Comparison of ENCODE assay signal across 8 mouse cellular contexts in the genomic region with DNA sequence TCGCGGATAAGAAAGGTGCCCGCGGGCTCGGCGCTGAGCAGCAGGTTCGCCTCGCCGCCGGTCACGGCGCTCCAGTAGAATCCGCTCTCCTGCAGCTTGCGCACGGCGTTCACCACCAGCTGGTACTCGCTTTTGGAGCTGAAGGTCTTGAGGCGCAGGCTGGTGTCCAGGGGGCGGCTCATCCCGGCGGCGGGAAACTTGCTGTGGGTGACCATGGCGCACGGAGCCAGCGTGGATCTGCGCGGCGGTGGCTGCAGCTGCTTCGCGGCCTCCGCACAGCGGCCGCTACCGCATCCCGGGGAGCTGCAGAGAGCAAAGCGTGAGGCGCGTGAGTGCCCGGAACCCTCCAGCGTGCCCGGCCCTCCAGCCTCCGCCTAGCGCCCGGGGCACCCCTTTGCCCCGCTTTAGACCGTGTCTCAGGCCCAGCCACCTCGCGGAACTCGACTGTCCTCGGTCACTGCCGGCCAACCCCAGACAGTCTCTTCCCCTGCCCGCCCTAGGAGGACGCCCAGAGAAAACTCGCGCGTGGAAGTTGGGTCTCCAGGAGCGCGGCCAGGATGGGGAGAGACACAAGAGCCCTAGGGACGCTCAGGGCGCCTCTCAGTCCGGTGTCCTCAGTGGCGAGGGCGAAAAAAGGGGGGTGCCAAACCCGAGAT. TPM values are rescaled to one million over a fixed set of nuclear protein-coding genes. Genes with fewer than 3 reads are reported as not detected.
DNase-seq lines count a peak whose midpoint lies in the region; ATAC-seq lines count a peak whose summit lies in the region.

No protein-coding gene starts in this region.

- WGBS in forebrain, embryonic 12.5 days, result under 1% methylated on average over 64 of the region's 64 CpGs
- WGBS in midbrain, embryonic 12.5 days, result under 1% methylated on average over 64 of the region's 64 CpGs

- no peaks in the 10 kb centered on the region for H3K9me3 ChIP-seq in forebrain, embryonic 12.5 days
- no peaks in the 10 kb centered on the region for H3K9me3 ChIP-seq in midbrain, embryonic 12.5 days

- peaks cover 73% of the 10 kb centered on the region for H3K4me1 ChIP-seq in forebrain, embryonic 12.5 days
- peaks cover 56% of the 10 kb centered on the region for H3K4me1 ChIP-seq in midbrain, embryonic 12.5 days

- H3K4me2 ChIP-seq in forebrain, embryonic 12.5 days, result peak overlapping the region; percentile 98
- H3K4me2 ChIP-seq in midbrain, embryonic 12.5 days (replicated peaks), result peak overlapping the region; percentile 96

- peak overlapping the region; percentile 83 for H3K9ac ChIP-seq in forebrain, embryonic 12.5 days
- H3K9ac ChIP-seq in midbrain, embryonic 12.5 days (replicated peaks), result peak overlapping the region; percentile 81

- DNase-seq in layer of hippocampus, postnatal 10 days (ENCODE audit: low spot score in 2 of 2), result peak; percentile 43 to 60
- no peak for DNase-seq in layer of hippocampus, postnatal 25 days (ENCODE audit: extremely low spot score in 1 of 2, low spot score in 1 of 2)
- DNase-seq in adrenal gland, postnatal 36 days, result peak; percentile 49 to 56
- DNase-seq in kidney, postnatal 10 days, result peak; percentile 66
- DNase-seq in thymus, postnatal 14 days, result peak; percentile 59
- no peak for DNase-seq in layer of hippocampus, adult 11-12 months (ENCODE audit: low spot score)

- peak; percentile 3 for ATAC-seq in forebrain, embryonic 12.5 days (ENCODE audit: low FRiP score)
- peak; percentile 2; the same call in 1 of the 2 replicates for ATAC-seq in midbrain, embryonic 12.5 days (ENCODE audit: low FRiP score, low read depth)

- no peaks in the 10 kb centered on the region; the same call in 1 of the 2 replicates for H3K36me3 ChIP-seq in forebrain, embryonic 12.5 days (replicated peaks)
- no peaks in the 10 kb centered on the region for H3K36me3 ChIP-seq in midbrain, embryonic 12.5 days

- H3K27me3 ChIP-seq in forebrain, embryonic 12.5 days, result peaks cover 62% of the 10 kb centered on the region
- H3K27me3 ChIP-seq in midbrain, embryonic 12.5 days, result peaks cover 64% of the 10 kb centered on the region

- peak overlapping the region; percentile 96 for H3K27ac ChIP-seq in forebrain, embryonic 12.5 days
- peak overlapping the region; percentile 89 for H3K27ac ChIP-seq in midbrain, embryonic 12.5 days (replicated peaks)

- H3K4me3 ChIP-seq in forebrain, embryonic 12.5 days (replicated peaks), result peak overlapping the region; percentile 61
- H3K4me3 ChIP-seq in midbrain, embryonic 12.5 days, result peak overlapping the region; percentile 64

RNA-seq across cellular contexts. Expression of gene Socs3, which starts 1.7 kb away (rescaled TPM):
- 1 to 10 TPM; 2.3 to 2.8 TPM for total RNA-seq in layer of hippocampus, postnatal 10 days (2021)
- 1 to 10 TPM; 1.3 to 1.8 TPM for total RNA-seq in layer of hippocampus, postnatal 25 days (2021)
- 10 to 100 TPM in 1 of 2 experiments, 1 to 10 TPM in 1; 6.6 to 17.5 TPM for total RNA-seq in adrenal gland, postnatal 36 days (2021)
- polyA plus RNA-seq in forebrain, embryonic 12.5 days (2016; fragmentation: Nextera tagmentation; extraction: Ambion mirVana), result 13.5 and 14.7 TPM in 2 replicates
- polyA plus RNA-seq in midbrain, embryonic 12.5 days (2016; fragmentation: Nextera tagmentation; extraction: Ambion mirVana), result 10.7 and 13.2 TPM in 2 replicates

RNA-seq across cellular contexts. Expression of gene Pgs1, which starts 17.9 kb away (rescaled TPM):
- 10 to 100 TPM; 59.2 to 59.6 TPM for total RNA-seq in layer of hippocampus, postnatal 10 days (2021)
- total RNA-seq in layer of hippocampus, postnatal 25 days (2021), result 10 to 100 TPM; 74.2 to 75.9 TPM
- 10 to 100 TPM; 54.7 to 58.7 TPM for total RNA-seq in adrenal gland, postnatal 36 days (2021)
- polyA plus RNA-seq in forebrain, embryonic 12.5 days (2016; fragmentation: Nextera tagmentation; extraction: Ambion mirVana), result 45.3 and 45.9 TPM in 2 replicates
- 47.5 and 48.9 TPM in 2 replicates for polyA plus RNA-seq in midbrain, embryonic 12.5 days (2016; fragmentation: Nextera tagmentation; extraction: Ambion mirVana)

Comparison
In these comparisons a context has a peak if more than half of its experiments do, and no peak if none do; other contexts are left out.
1. DNase-seq: peak in layer of hippocampus, postnatal 10 days (2 of 2), adrenal gland, postnatal 36 days (2 of 2), kidney, postnatal 10 days (single experiment) and thymus, postnatal 14 days (single experiment); none in layer of hippocampus, postnatal 25 days (0 of 2) and layer of hippocampus, adult 11-12 months (single experiment).